Mouse (Mus musculus): Measurements from ENCODE around the gene Ins2. TPM values are rescaled to one million over a fixed set of nuclear protein-coding genes. Genes with fewer than 3 reads are reported as not detected.

Ins2 gene
- total RNA-seq, 1 experiment from 2014 or later = not detected

- ATAC-seq (ENCODE audit: extremely low read depth, insufficient number of reproducible peaks, low FRiP score, poor library complexity, severe bottlenecking) = no peak
Measured at GRCm38 (mm10) chr7:142666109-142666508, 77.1 kb downstream of the Ins2 start.

- ATAC-seq (ENCODE audit: extremely low read depth, insufficient number of reproducible peaks, low FRiP score, poor library complexity, severe bottlenecking) = no peak
Measured at GRCm38 (mm10) chr7:142665364-142665763, 77.8 kb downstream of the Ins2 start.

GRCm38 (mm10) chr7:142664465-142665029, 78.6 kb downstream of the Ins2 start:
- no peak for ATAC-seq (ENCODE audit: extremely low read depth, insufficient number of reproducible peaks, low FRiP score, poor library complexity, severe bottlenecking)

GRCm38 (mm10) chr7:142663931-142664421, 79.2 kb downstream of the Ins2 start:
- no peak for ATAC-seq (ENCODE audit: extremely low read depth, insufficient number of reproducible peaks, low FRiP score, poor library complexity, severe bottlenecking)

- no peak for ATAC-seq (ENCODE audit: extremely low read depth, insufficient number of reproducible peaks, low FRiP score, poor library complexity, severe bottlenecking)
Measured at GRCm38 (mm10) chr7:142663151-142663550, 80.0 kb downstream of the Ins2 start.

GRCm38 (mm10) chr7:142661811-142662210, 81.4 kb downstream of the Ins2 start:
- no peak for ATAC-seq (ENCODE audit: extremely low read depth, insufficient number of reproducible peaks, low FRiP score, poor library complexity, severe bottlenecking)

GRCm38 (mm10) chr7:142661046-142661445, 82.1 kb downstream of the Ins2 start:
- no peak for ATAC-seq (ENCODE audit: extremely low read depth, insufficient number of reproducible peaks, low FRiP score, poor library complexity, severe bottlenecking)

GRCm38 (mm10) chr7:142660651-142660945, 82.6 kb downstream of the Ins2 start:
- ATAC-seq (ENCODE audit: extremely low read depth, insufficient number of reproducible peaks, low FRiP score, poor library complexity, severe bottlenecking) = no peak

GRCm38 (mm10) chr7:142659767-142660650, 83.2 kb downstream of the Ins2 start:
- ATAC-seq (ENCODE audit: extremely low read depth, insufficient number of reproducible peaks, low FRiP score, poor library complexity, severe bottlenecking) = no peak

GRCm38 (mm10) chr7:142659181-142659681, 84.0 kb downstream of the Ins2 start:
- ATAC-seq (ENCODE audit: extremely low read depth, insufficient number of reproducible peaks, low FRiP score, poor library complexity, severe bottlenecking) = no peak

GRCm38 (mm10) chr7:142658681-142659180, 84.5 kb downstream of the Ins2 start:
- ATAC-seq (ENCODE audit: extremely low read depth, insufficient number of reproducible peaks, low FRiP score, poor library complexity, severe bottlenecking) = no peak

- no peak for ATAC-seq (ENCODE audit: extremely low read depth, insufficient number of reproducible peaks, low FRiP score, poor library complexity, severe bottlenecking)
Measured at GRCm38 (mm10) chr7:142657821-142658614, 85.2 kb downstream of the Ins2 start.

GRCm38 (mm10) chr7:142657341-142657791, 85.8 kb downstream of the Ins2 start:
- ATAC-seq (ENCODE audit: extremely low read depth, insufficient number of reproducible peaks, low FRiP score, poor library complexity, severe bottlenecking) = peak; percentile 3; the same call in 1 of the 2 replicates

- no peak for ATAC-seq (ENCODE audit: extremely low read depth, insufficient number of reproducible peaks, low FRiP score, poor library complexity, severe bottlenecking)
Measured at GRCm38 (mm10) chr7:142656055-142656454, 87.1 kb downstream of the Ins2 start.

GRCm38 (mm10) chr7:142655633-142656032, 87.5 kb downstream of the Ins2 start:
- ATAC-seq (ENCODE audit: extremely low read depth, insufficient number of reproducible peaks, low FRiP score, poor library complexity, severe bottlenecking) = no peak

- ATAC-seq (ENCODE audit: extremely low read depth, insufficient number of reproducible peaks, low FRiP score, poor library complexity, severe bottlenecking) = no peak
Measured at GRCm38 (mm10) chr7:142653726-142654125, 89.5 kb downstream of the Ins2 start.

GRCm38 (mm10) chr7:142646676-142647075, 96.5 kb downstream of the Ins2 start:
- ATAC-seq (ENCODE audit: extremely low read depth, insufficient number of reproducible peaks, low FRiP score, poor library complexity, severe bottlenecking) = no peak

- no peak for ATAC-seq (ENCODE audit: extremely low read depth, insufficient number of reproducible peaks, low FRiP score, poor library complexity, severe bottlenecking)
Measured at GRCm38 (mm10) chr7:142645045-142645444, 98.1 kb downstream of the Ins2 start.

GRCm38 (mm10) chr7:142636178-142636577, 107.0 kb downstream of the Ins2 start:
- ATAC-seq (ENCODE audit: extremely low read depth, insufficient number of reproducible peaks, low FRiP score, poor library complexity, severe bottlenecking) = no peak
